Mouse (Mus musculus) forebrain, postnatal 0 days (tissue): Measurements from ENCODE around the gene Guca2a. TPM values are rescaled to one million over a fixed set of nuclear protein-coding genes. Genes with fewer than 3 reads are reported as not detected.

Experiments used
- ATAC-seq: fragments of 200-750 bp; cut with Nextera tagmentation; 2 replicates; pipeline ENCODE4 v1.8.0; 2017; ENCODE audit warnings: mild to moderate bottlenecking, moderate library complexity
- DNase-seq: peaks from one replicate; pipeline ENCODE4 v3.0.0-alpha.2; 2015
- H3K27ac ChIP-seq: fragments of 300-500 bp; sonication (generic); 2 replicates; pipeline ENCODE4 v1.5.1; 2014; ENCODE audit warnings: low read depth, mild to moderate bottlenecking, antibody characterized with exemption, low read length, moderate library complexity, mixed read lengths
- H3K27me3 ChIP-seq: fragments of 300-500 bp; sonication (generic); 2 replicates; pipeline ENCODE4 v1.6.1; 2014; ENCODE audit warnings: mild to moderate bottlenecking, low read length, mixed read lengths; ENCODE audit not compliant: insufficient read depth
- H3K36me3 ChIP-seq: fragments of 300-500 bp; sonication (generic); 2 replicates; pipeline ENCODE4 v1.6.1; 2014; ENCODE audit warnings: mild to moderate bottlenecking, moderate library complexity; ENCODE audit not compliant: insufficient read depth
- H3K4me1 ChIP-seq: fragments of 300-500 bp; sonication (generic); 2 replicates; pipeline ENCODE4 v1.6.1; 2014; ENCODE audit warnings: antibody characterized with exemption; ENCODE audit not compliant: insufficient read depth
- H3K4me2 ChIP-seq: fragments of 300-500 bp; sonication (generic); 2 replicates; pipeline ENCODE4 v1.6.1; 2014; ENCODE audit warnings: low read depth, mild to moderate bottlenecking, moderate library complexity
- H3K4me3 ChIP-seq: fragments of 300-500 bp; sonication (generic); 2 replicates; pipeline ENCODE4 v1.5.1; 2014; ENCODE audit warnings: low read depth, low read length, mixed read lengths
- H3K9ac ChIP-seq: fragments of 300-500 bp; sonication (generic); 2 replicates; pipeline ENCODE4 v1.6.1; 2014; ENCODE audit warnings: mild to moderate bottlenecking
- H3K9me3 ChIP-seq: fragments of 300-500 bp; sonication (generic); 2 replicates; pipeline ENCODE4 v1.6.1; 2016; ENCODE audit warnings: low read length
- CTCF ChIP-seq: sonication (generic); IDR thresholded peaks from 2 replicates; pipeline ENCODE4 v1.5.1; 2016; ENCODE audit warnings: antibody characterized with exemption, control low read depth, low read depth
- WGBS: fragments of 180-500 bp; shearing (Covaris S2); extraction: QIAGEN DNeasy Blood & Tissue Kit; methylation state at CpG from one replicate; pipeline ENCODE4 v1.1.7; 2014; 5-methylcytosine and 5-hydroxymethylcytosine counted together
- polyA plus RNA-seq: library from polyadenylated mRNA; unstranded; fragments of >200 nt; fragmentation: Nextera tagmentation; extraction: Ambion mirVana; gene quantifications from 2 replicates; pipeline ENCODE4 v1.2.1, GENCODE M21; 2015
- total RNA-seq: library from RNA; depleted of rRNA; stranded (reverse); fragments of >200 nt; gene quantifications from 2 replicates; pipeline ENCODE4 v1.2.3, GENCODE M21; 2014; rRNA removed

The Guca2a gene
- total RNA-seq (not detected in 2 replicates), polyA plus RNA-seq (not detected in 2 replicates)

DNA sequence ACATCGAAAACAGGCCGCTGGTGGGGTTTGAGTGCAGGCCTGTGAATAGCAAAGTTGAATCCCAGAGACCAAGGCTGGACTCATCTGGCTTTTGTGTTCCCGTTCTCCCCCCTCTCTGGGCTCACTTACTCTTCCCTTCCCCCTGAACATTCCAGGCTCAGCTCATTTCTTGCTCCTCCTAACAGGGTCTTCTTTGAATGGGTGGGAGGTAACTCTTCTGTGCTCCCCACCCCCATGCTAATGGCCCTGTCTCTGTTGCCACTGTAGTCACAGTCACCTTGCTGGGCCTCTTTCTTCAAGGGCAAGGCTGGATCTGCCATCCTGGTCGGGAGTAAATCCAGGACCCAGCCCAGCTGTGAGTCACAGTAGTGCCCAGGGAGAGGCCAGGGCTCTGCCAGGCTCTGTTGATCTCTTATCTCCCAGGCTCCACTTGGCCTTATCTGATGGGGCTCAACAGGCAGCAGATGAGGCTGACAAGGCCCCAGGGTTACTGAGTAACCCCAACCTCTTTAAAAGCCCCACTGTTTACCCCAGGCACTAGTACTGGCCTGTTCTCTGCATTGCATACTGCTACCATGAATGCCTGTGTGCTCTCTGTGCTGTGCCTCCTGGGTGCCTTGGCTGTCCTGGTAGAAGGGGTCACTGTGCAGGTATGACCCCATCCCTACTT lies at the start of gene Guca2a:
TSS of gene Guca2a (plus strand) at position 529 of the 670 bp plus-strand sequence.
- Histone ChIP-seq H3K36me3 (no peaks in the 10 kb centered on the region), H3K27ac (no peak within 1 kb of the TSS), H3K4me1 (no peaks in the 10 kb centered on the region; the same call in 1 of the 2 replicates), H3K4me2 (no peak within 1 kb of the TSS), H3K9ac (no peak within 1 kb of the TSS), H3K4me3 (no peak within 1 kb of the TSS), H3K27me3 (no peaks in the 10 kb centered on the region), H3K9me3 (no peaks in the 10 kb centered on the region)
- no peak for TF ChIP-seq CTCF
- ATAC-seq: no peak
- WGBS: 79% methylated on average over 4 of the region's 4 CpGs
- DNase-seq: no peak

DNA sequence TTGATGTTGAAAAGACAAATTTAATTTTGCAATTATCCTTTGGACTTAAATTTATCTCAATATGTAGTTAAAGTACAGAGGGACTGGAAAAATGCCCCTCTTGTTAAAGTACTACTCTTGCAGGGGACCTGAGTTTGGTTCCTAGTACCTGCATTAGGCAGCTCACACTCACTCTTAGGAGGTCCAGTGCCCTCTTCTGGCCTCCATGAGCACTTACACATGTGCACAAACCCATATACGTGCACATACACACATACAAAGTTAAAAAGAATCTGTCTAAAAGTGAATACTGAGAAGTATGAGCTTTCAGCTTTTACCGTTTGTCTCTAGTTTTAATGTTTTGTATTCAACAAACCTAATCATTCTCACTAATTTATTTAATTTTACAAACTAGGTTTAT lies 49.5 kb upstream of the Guca2a start:
- TF ChIP-seq CTCF: no peak
- Histone ChIP-seq H3K4me2 (no peak overlapping the region), H3K27me3 (no peaks in the 10 kb centered on the region), H3K4me1 (0 out of 2 replicates have a peak, but pooled peaks cover 2% of the 10 kb centered on the region), H3K27ac (no peak overlapping the region), H3K4me3 (no peak overlapping the region), H3K9ac (no peak overlapping the region), H3K36me3 (0 out of 2 replicates have a peak, but pooled peaks cover 4% of the 10 kb centered on the region), H3K9me3 (no peaks in the 10 kb centered on the region)
- no peak for ATAC-seq
- 92% methylated on average over 2 of the region's 2 CpGs for WGBS
- DNase-seq: no peak

DNA sequence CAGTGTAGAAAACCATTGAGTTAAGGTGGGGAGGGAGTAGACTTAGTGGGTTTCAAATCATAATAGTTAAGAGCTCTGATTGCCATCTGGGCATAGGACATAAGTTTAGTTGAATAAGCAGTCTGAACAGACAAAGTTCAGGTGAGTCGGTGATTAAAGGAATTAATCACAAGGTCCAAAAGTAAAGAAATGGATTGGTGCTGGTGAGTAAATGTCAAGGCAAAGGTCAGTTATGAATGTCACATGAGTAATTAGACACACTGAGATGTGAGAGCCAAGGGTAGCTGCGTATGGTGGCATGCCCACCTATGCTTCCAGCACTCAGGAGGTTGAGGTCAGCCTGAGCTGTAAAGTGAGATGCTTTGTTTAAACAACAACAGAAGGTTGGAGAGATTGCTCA lies 48.1 kb upstream of the Guca2a start:
- Histone ChIP-seq H3K36me3 (0 out of 2 replicates have a peak, but pooled peaks cover 4% of the 10 kb centered on the region), H3K4me1 (0 out of 2 replicates have a peak, but pooled peaks cover 2% of the 10 kb centered on the region), H3K4me2 (no peak overlapping the region), H3K9ac (no peak overlapping the region), H3K27ac (no peak overlapping the region), H3K9me3 (no peaks in the 10 kb centered on the region), H3K4me3 (no peak overlapping the region), H3K27me3 (no peaks in the 10 kb centered on the region)
- WGBS: 84% methylated on average over 2 of the region's 2 CpGs
- TF ChIP-seq CTCF: no peak
- DNase-seq (no peak), ATAC-seq (no peak)

DNA sequence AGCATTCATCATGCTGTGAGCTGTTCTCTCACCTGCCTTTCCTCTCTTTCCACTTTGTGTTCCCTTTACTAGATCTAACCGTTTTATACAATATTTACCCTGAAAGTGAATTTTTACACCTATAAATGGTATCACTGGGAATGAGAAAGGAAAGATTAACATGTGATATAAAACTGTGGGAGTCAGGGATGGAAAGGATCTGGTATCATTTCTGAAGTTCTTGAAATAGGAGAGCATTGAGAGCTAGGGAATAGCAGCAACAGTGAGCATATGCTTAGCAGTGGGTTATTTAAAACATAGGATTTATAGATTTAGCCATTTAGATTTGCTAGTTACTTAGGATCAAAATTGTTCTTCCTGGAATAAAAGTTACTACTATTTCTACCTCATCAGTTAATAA lies 47.5 kb upstream of the Guca2a start:
- no peak for DNase-seq
- H3K4me2 ChIP-seq: no peak overlapping the region

DNA sequence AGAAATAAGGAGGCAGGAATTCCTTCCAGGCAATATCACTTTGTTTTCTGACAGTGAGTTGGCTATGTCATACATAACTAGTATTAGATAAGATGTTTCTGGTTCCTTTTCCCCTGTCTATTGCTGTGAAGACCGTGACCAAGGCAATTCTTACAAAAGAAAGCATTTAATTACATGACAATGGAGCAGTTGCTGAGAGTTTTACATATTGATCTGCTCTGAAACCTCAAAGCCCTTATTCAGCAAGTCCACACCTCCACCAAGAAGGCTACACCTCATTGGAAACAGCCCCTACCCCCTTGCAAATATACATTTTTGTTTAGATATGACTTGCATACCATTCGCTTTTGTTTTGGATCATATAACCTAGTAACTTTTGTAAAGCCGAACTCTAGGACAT lies 45.0 kb upstream of the Guca2a start:
- 69% methylated on average over 3 of the region's 3 CpGs for WGBS
- no peak overlapping the region for H3K9ac ChIP-seq
- H3K36me3 ChIP-seq: no peaks in the 10 kb centered on the region
- no peak for TF ChIP-seq CTCF
- no peaks in the 10 kb centered on the region for H3K9me3 ChIP-seq
- H3K27ac ChIP-seq: no peak overlapping the region
- no peak overlapping the region for H3K4me2 ChIP-seq
- H3K4me1 ChIP-seq: 0 out of 2 replicates have a peak, but pooled peaks cover 2% of the 10 kb centered on the region
- H3K4me3 ChIP-seq: no peak overlapping the region
- ATAC-seq (no peak), DNase-seq (no peak)
- no peaks in the 10 kb centered on the region for H3K27me3 ChIP-seq

More for the DNA sequence above, 47.5 kb upstream of the Guca2a start:
- no peak for TF ChIP-seq CTCF
- Histone ChIP-seq H3K27me3 (no peaks in the 10 kb centered on the region), H3K27ac (no peak overlapping the region), H3K36me3 (0 out of 2 replicates have a peak, but pooled peaks cover 4% of the 10 kb centered on the region), H3K9me3 (no peaks in the 10 kb centered on the region), H3K9ac (no peak overlapping the region), H3K4me1 (0 out of 2 replicates have a peak, but pooled peaks cover 2% of the 10 kb centered on the region), H3K4me3 (no peak overlapping the region)
- ATAC-seq: no peak
- WGBS: 80% methylated on average over 1 of the region's 1 CpGs

DNA sequence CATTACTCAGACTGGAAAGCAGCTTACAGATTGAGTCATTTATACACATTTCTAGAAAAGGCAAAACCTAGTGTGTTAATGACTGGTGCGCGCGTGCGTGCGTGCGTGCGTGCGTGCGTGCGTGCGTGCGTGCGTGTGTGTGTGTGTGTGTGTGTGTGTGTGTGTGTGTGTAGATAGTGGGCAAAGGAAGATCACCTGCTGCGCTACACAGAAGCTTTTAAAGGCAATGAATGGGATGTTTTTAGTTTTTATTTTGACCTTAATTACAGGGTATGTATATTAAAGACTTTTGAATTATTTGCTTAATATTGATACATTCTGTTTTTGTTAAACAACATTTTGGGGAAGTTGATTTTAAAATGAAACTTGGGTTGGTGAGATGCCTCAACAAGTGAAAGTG lies 43.2 kb upstream of the Guca2a start:
- WGBS: 94% methylated on average over 14 of the region's 14 CpGs
- no peaks in the 10 kb centered on the region for H3K9me3 ChIP-seq
- H3K4me1 ChIP-seq: 0 out of 2 replicates have a peak, but pooled peaks cover 2% of the 10 kb centered on the region
- ATAC-seq (no peak), DNase-seq (no peak)
- no peak for TF ChIP-seq CTCF
- no peaks in the 10 kb centered on the region for H3K36me3 ChIP-seq
- no peaks in the 10 kb centered on the region for H3K27me3 ChIP-seq
- no peak overlapping the region for H3K9ac ChIP-seq
- H3K4me2 ChIP-seq: no peak overlapping the region
- H3K27ac ChIP-seq: no peak overlapping the region
- H3K4me3 ChIP-seq: no peak overlapping the region

DNA sequence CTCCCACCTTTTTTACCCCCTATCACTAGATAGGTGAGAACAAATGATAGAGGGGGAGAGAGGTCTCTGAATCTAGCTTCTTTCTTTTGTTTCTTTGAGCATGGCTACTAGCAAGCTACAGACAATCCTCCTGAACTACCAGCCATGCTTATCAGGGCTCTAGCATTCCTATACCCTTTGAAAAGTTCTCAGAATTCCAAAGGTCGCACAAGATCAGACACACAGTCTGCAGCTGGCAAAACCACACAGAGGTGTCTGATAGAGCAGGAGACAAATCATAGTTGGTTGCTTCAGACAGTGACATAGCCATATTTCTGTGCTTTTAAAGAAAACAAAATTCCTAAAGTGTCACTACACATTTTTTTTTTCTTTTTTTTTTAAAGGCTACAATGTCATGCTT lies 37.9 kb upstream of the Guca2a start:
- H3K4me1 ChIP-seq: no peaks in the 10 kb centered on the region
- TF ChIP-seq CTCF: no peak
- ATAC-seq: no peak
- 0 out of 2 replicates have a peak, but pooled peaks cover 4% of the 10 kb centered on the region for H3K36me3 ChIP-seq
- DNase-seq: no peak
- H3K9ac ChIP-seq: no peak overlapping the region
- 78% methylated on average over 1 of the region's 1 CpGs for whole genome bisulfite sequencing
- no peak overlapping the region for H3K4me2 ChIP-seq
- H3K9me3 ChIP-seq: no peaks in the 10 kb centered on the region
- no peaks in the 10 kb centered on the region for H3K27me3 ChIP-seq
- no peak overlapping the region for H3K27ac ChIP-seq
- no peak overlapping the region for H3K4me3 ChIP-seq
